Mouse (Mus musculus): ENCODE data around the gene Ptpru.

Gene Ptpru

GRCm38 (mm10) chr4:131781023-131781422 lies 57.1 kb downstream of the Ptpru start:
- DNase-seq (ENCODE audit: low spot score): no peak

GRCm38 (mm10) chr4:131778616-131779275 lies 59.3 kb downstream of the Ptpru start:
- no peak for DNase-seq (ENCODE audit: low spot score)

- DNase-seq (ENCODE audit: low spot score): no peak
These were observed 66.7 kb downstream of the Ptpru start for GRCm38 (mm10) chr4:131771384-131771783.

GRCm38 (mm10) chr4:131763911-131764310 lies 74.2 kb downstream of the Ptpru start:
- no peak for DNase-seq (ENCODE audit: low spot score)

- no peak for DNase-seq (ENCODE audit: low spot score)
These were observed 74.6 kb downstream of the Ptpru start for GRCm38 (mm10) chr4:131763479-131763878.

- no peak for DNase-seq (ENCODE audit: low spot score)
These were observed 75.8 kb downstream of the Ptpru start for GRCm38 (mm10) chr4:131762211-131762784.

- DNase-seq (ENCODE audit: low spot score): no peak
These were observed 85.8 kb downstream of the Ptpru start for GRCm38 (mm10) chr4:131752204-131752837.

- no peak for DNase-seq (ENCODE audit: low spot score)
These were observed 86.5 kb downstream of the Ptpru start for GRCm38 (mm10) chr4:131751561-131751960.

GRCm38 (mm10) chr4:131749802-131750201 lies 88.3 kb downstream of the Ptpru start:
- DNase-seq (ENCODE audit: low spot score): no peak

- no peak for DNase-seq (ENCODE audit: low spot score)
These were observed 93.4 kb downstream of the Ptpru start for GRCm38 (mm10) chr4:131744685-131745043.

- no peak for DNase-seq (ENCODE audit: low spot score)
These were observed 94.0 kb downstream of the Ptpru start for GRCm38 (mm10) chr4:131743831-131744684.

GRCm38 (mm10) chr4:131743031-131743430 lies 95.1 kb downstream of the Ptpru start:
- DNase-seq (ENCODE audit: low spot score): no peak

GRCm38 (mm10) chr4:131740621-131741020 lies 97.5 kb downstream of the Ptpru start:
- DNase-seq (ENCODE audit: low spot score): no peak

- no peak for DNase-seq (ENCODE audit: low spot score)
These were observed 109.5 kb downstream of the Ptpru start for GRCm38 (mm10) chr4:131728628-131729027.

- DNase-seq (ENCODE audit: low spot score): peak; percentile 19
These were observed 114.5 kb downstream of the Ptpru start for GRCm38 (mm10) chr4:131723415-131724080.

GRCm38 (mm10) chr4:131722121-131722841 lies 115.8 kb downstream of the Ptpru start:
- DNase-seq (ENCODE audit: low spot score): no peak

GRCm38 (mm10) chr4:131719151-131719550 lies 118.9 kb downstream of the Ptpru start:
- peak; percentile 33 for DNase-seq (ENCODE audit: low spot score)
